8 mouse cellular contexts compared by ENCODE assay signal in genomic region chr13:54575489-54575888, GRCm38 (mm10). TPM values are rescaled to one million over a fixed set of nuclear protein-coding genes. Genes with fewer than 3 reads are reported as not detected.
DNase-seq lines count a peak whose midpoint lies in the region; ATAC-seq and TF ChIP-seq lines count a peak whose summit lies in the region.

No protein-coding gene starts in this region.

- ATAC-seq in kidney, postnatal 0 days (replicated peaks; ENCODE audit: low FRiP score, low read depth): peak; percentile 18; the same call in 1 of the 2 replicates
- no peak for ATAC-seq in heart, postnatal 0 days (ENCODE audit: insufficient read depth, low read depth)
- no peak for ATAC-seq in cerebellum, adult (ENCODE audit: insufficient number of reproducible peaks, low FRiP score, low TSS enrichment)

- peak overlapping the region; percentile 82 for H3K27ac ChIP-seq in kidney, postnatal 0 days
- H3K27ac ChIP-seq in heart, postnatal 0 days (ENCODE audit: low read depth): peak overlapping the region; percentile 75; the same call in 1 of the 2 replicates
- peak overlapping the region; percentile 93 for H3K27ac ChIP-seq in midbrain, embryonic 10.5 days (replicated peaks)

- WGBS in kidney, postnatal 0 days: under 1% methylated on average over 19 of the region's 19 CpGs
- WGBS in heart, postnatal 0 days: 5% methylated on average over 19 of the region's 19 CpGs
- WGBS in midbrain, embryonic 10.5 days: 3% methylated on average over 19 of the region's 19 CpGs

- TF ChIP-seq EP300 in heart, postnatal 0 days (IDR thresholded peaks at IDR 0.05; ENCODE audit: low read depth): no peak

- no peak for DNase-seq in kidney, postnatal 0 days (ENCODE audit: low spot score)
- DNase-seq in kidney, adult 8-10 months: no peak
- DNase-seq in brain, embryonic 14.5 days (ENCODE audit: low read depth): peak; percentile 22
- DNase-seq in heart, postnatal 0 days (ENCODE audit: low spot score): no peak
- DNase-seq in midbrain, embryonic 10.5 days (ENCODE audit: low spot score): no peak
- DNase-seq in spleen, postnatal 14 days (ENCODE audit: low spot score in 2 of 2): no peak
- DNase-seq in right cerebral cortex, postnatal 25 days: no peak

- H3K36me3 ChIP-seq in kidney, postnatal 0 days (ENCODE audit: insufficient read depth, low read length): peaks cover 24% of the 10 kb centered on the region
- peaks cover 32% of the 10 kb centered on the region for H3K36me3 ChIP-seq in heart, postnatal 0 days (replicated peaks; ENCODE audit: control insufficient read depth, insufficient read depth, low read length)
- peaks cover 42% of the 10 kb centered on the region for H3K36me3 ChIP-seq in midbrain, embryonic 10.5 days

- peak overlapping the region; percentile 91 for H3K9ac ChIP-seq in kidney, postnatal 0 days (ENCODE audit: low read depth, low read length)
- H3K9ac ChIP-seq in heart, postnatal 0 days (replicated peaks; ENCODE audit: low read depth, low read length): peak overlapping the region; percentile 73

- H3K4me1 ChIP-seq in kidney, postnatal 0 days (replicated peaks; ENCODE audit: insufficient read depth, low read length): peaks cover 12% of the 10 kb centered on the region; the same call in 1 of the 2 replicates
- H3K4me1 ChIP-seq in heart, postnatal 0 days (ENCODE audit: control insufficient read depth, insufficient read depth): peaks cover 8% of the 10 kb centered on the region
- H3K4me1 ChIP-seq in midbrain, embryonic 10.5 days: peaks cover 41% of the 10 kb centered on the region

- TF ChIP-seq POLR2A in brain, embryonic 14.5 days (IDR thresholded peaks at IDR 0.05; ENCODE audit: borderline replicate concordance, extremely low read depth, insufficient read depth, insufficient read length, poor library complexity, severe bottlenecking): no peak

- H3K27me3 ChIP-seq in kidney, postnatal 0 days (ENCODE audit: insufficient read depth, low read length): no peaks in the 10 kb centered on the region
- no peaks in the 10 kb centered on the region for H3K27me3 ChIP-seq in heart, postnatal 0 days (ENCODE audit: control insufficient read depth, insufficient read depth, low read length)
- peaks cover 19% of the 10 kb centered on the region for H3K27me3 ChIP-seq in midbrain, embryonic 10.5 days (ENCODE audit: low read depth, poor library complexity, severe bottlenecking)

- H3K4me3 ChIP-seq in kidney, postnatal 0 days (replicated peaks; ENCODE audit: low read depth, low read length): peak overlapping the region; percentile 97
- H3K4me3 ChIP-seq in heart, postnatal 0 days (ENCODE audit: low read depth, low read length): peak overlapping the region; percentile 86
- H3K4me3 ChIP-seq in midbrain, embryonic 10.5 days: peak overlapping the region; percentile 80

- no peak for TF ChIP-seq CTCF in kidney, postnatal 0 days (IDR thresholded peaks at IDR 0.05; ENCODE audit: low read depth)
- TF ChIP-seq CTCF in brain, embryonic 14.5 days (IDR thresholded peaks at IDR 0.05; ENCODE audit: borderline replicate concordance, extremely low read depth, insufficient read depth, insufficient read length): no peak
- no peak for TF ChIP-seq CTCF in heart, postnatal 0 days (IDR thresholded peaks at IDR 0.05; ENCODE audit: low read depth)

- H3K4me2 ChIP-seq in kidney, postnatal 0 days (ENCODE audit: low read length): peak overlapping the region; percentile 93
- H3K4me2 ChIP-seq in heart, postnatal 0 days (ENCODE audit: low read depth, low read length): peak overlapping the region; percentile 73

- no peaks in the 10 kb centered on the region for H3K9me3 ChIP-seq in kidney, postnatal 0 days (replicated peaks; ENCODE audit: low read length)
- H3K9me3 ChIP-seq in heart, postnatal 0 days (replicated peaks; ENCODE audit: control insufficient read depth, low read length): no peaks in the 10 kb centered on the region
- no peaks in the 10 kb centered on the region for H3K9me3 ChIP-seq in midbrain, embryonic 10.5 days (replicated peaks)

RNA-seq across cellular contexts. Expression of gene Arl10, which starts 0.7 kb away (rescaled TPM):
- polyA plus RNA-seq in kidney, postnatal 0 days (2015; fragmentation: Nextera tagmentation; extraction: Ambion mirVana): 21.7 and 23.1 TPM in 2 replicates
- polyA plus RNA-seq in brain, embryonic 14.5 days (2012; rRNA removed): 86.2 and 95.5 TPM in 2 replicates
- 13.6 and 85.9 TPM in 2 replicates for total RNA-seq in heart, postnatal 0 days (2014; rRNA removed; ENCODE audit: low replicate concordance)
- 9.4 and 10.7 TPM in 2 replicates for polyA plus RNA-seq in heart, postnatal 0 days (2015; fragmentation: Nextera tagmentation; extraction: Ambion mirVana)
- polyA plus RNA-seq in midbrain, embryonic 10.5 days (2016; fragmentation: Nextera tagmentation; extraction: Ambion mirVana): 28.6 and 29.7 TPM in 2 replicates

RNA-seq across cellular contexts. Expression of gene 4833439L19Rik, which starts 10.3 kb away (rescaled TPM):
- 190 and 201 TPM in 2 replicates for polyA plus RNA-seq in kidney, postnatal 0 days (2015; fragmentation: Nextera tagmentation; extraction: Ambion mirVana)
- 172 and 184 TPM in 2 replicates for polyA plus RNA-seq in brain, embryonic 14.5 days (2012; rRNA removed)
- 106 and 130 TPM in 2 replicates for total RNA-seq in heart, postnatal 0 days (2014; rRNA removed; ENCODE audit: low replicate concordance)
- 100 and 110 TPM in 2 replicates for polyA plus RNA-seq in heart, postnatal 0 days (2015; fragmentation: Nextera tagmentation; extraction: Ambion mirVana)
- 215 and 266 TPM in 2 replicates for polyA plus RNA-seq in midbrain, embryonic 10.5 days (2016; fragmentation: Nextera tagmentation; extraction: Ambion mirVana)

RNA-seq across cellular contexts. Expression of gene Nop16, which starts 14.4 kb away (rescaled TPM):
- 60.2 and 61.6 TPM in 2 replicates for polyA plus RNA-seq in kidney, postnatal 0 days (2015; fragmentation: Nextera tagmentation; extraction: Ambion mirVana)
- polyA plus RNA-seq in brain, embryonic 14.5 days (2012; rRNA removed): 29.8 and 30.8 TPM in 2 replicates
- 12.1 and 22.9 TPM in 2 replicates for total RNA-seq in heart, postnatal 0 days (2014; rRNA removed; ENCODE audit: low replicate concordance)
- polyA plus RNA-seq in heart, postnatal 0 days (2015; fragmentation: Nextera tagmentation; extraction: Ambion mirVana): 29.9 and 30.0 TPM in 2 replicates
- polyA plus RNA-seq in midbrain, embryonic 10.5 days (2016; fragmentation: Nextera tagmentation; extraction: Ambion mirVana): 89.7 and 105 TPM in 2 replicates

RNA-seq across cellular contexts. Expression of gene Higd2a, which starts 14.5 kb away (rescaled TPM):
- polyA plus RNA-seq in kidney, postnatal 0 days (2015; fragmentation: Nextera tagmentation; extraction: Ambion mirVana): 313 and 317 TPM in 2 replicates
- polyA plus RNA-seq in brain, embryonic 14.5 days (2012; rRNA removed): 140 and 169 TPM in 2 replicates
- 262 and 392 TPM in 2 replicates for total RNA-seq in heart, postnatal 0 days (2014; rRNA removed; ENCODE audit: low replicate concordance)
- 496 and 515 TPM in 2 replicates for polyA plus RNA-seq in heart, postnatal 0 days (2015; fragmentation: Nextera tagmentation; extraction: Ambion mirVana)
- polyA plus RNA-seq in midbrain, embryonic 10.5 days (2016; fragmentation: Nextera tagmentation; extraction: Ambion mirVana): 155 and 156 TPM in 2 replicates

RNA-seq across cellular contexts. Expression of gene Cltb, which starts 35.7 kb away (rescaled TPM):
- 67.6 and 68.7 TPM in 2 replicates for polyA plus RNA-seq in kidney, postnatal 0 days (2015; fragmentation: Nextera tagmentation; extraction: Ambion mirVana)
- polyA plus RNA-seq in brain, embryonic 14.5 days (2012; rRNA removed): 76.1 and 109 TPM in 2 replicates
- 32.1 and 43.6 TPM in 2 replicates for total RNA-seq in heart, postnatal 0 days (2014; rRNA removed; ENCODE audit: low replicate concordance)
- 66.0 and 66.2 TPM in 2 replicates for polyA plus RNA-seq in heart, postnatal 0 days (2015; fragmentation: Nextera tagmentation; extraction: Ambion mirVana)
- polyA plus RNA-seq in midbrain, embryonic 10.5 days (2016; fragmentation: Nextera tagmentation; extraction: Ambion mirVana): 18.7 and 24.3 TPM in 2 replicates
